27 mouse cellular contexts compared by ENCODE assay signal in genomic region chr1:40272204-40272603, GRCm38 (mm10).
"Had no signal": no experiment of that assay in that cellular context is flagged by ENCODE, and none has a peak within 500 bp of the region (broad histone marks: within the 10 kb centered on the region; RNA-seq: fewer than 3 reads in every experiment).

No protein-coding gene starts in this region.

- DNase-seq: gastrocnemius, adult 2 months; gastrocnemius, postnatal 10 days; gastrocnemius, postnatal 25 days; heart, adult 2 months; heart, postnatal 14 days; heart, postnatal 4 days; kidney, adult 18-20 months; kidney, adult 8-10 months; kidney, postnatal 10 days; kidney, postnatal 25 days; kidney, postnatal 4 days; liver had no signal

- H3K4me2 ChIP-seq: heart, embryonic 11.5 days; heart, embryonic 13.5 days; heart, embryonic 15.5 days; hindbrain, embryonic 12.5 days; hindbrain, embryonic 14.5 days; intestine, embryonic 15.5 days; limb, embryonic 12.5 days; liver, embryonic 11.5 days had no signal

- ATAC-seq: hindbrain, embryonic 16.5 days; inflammation-experienced regulatory T-cells, adult 6 months; intestine, embryonic 15.5 days; intestine, postnatal 0 days had no signal

- H3K4me3 ChIP-seq: gastrocnemius, adult 2 months; heart, adult 2 months; heart, embryonic 13.5 days; heart, embryonic 15.5 days; hindbrain, embryonic 10.5 days; hindbrain, embryonic 12.5 days; intestine, embryonic 15.5 days; layer of hippocampus, adult 2 months; left cerebral cortex, adult 2 months; limb, embryonic 10.5 days; limb, embryonic 12.5 days had no signal

- H3K9me3 ChIP-seq: heart, embryonic 13.5 days; heart, embryonic 15.5 days; hindbrain, embryonic 10.5 days; hindbrain, embryonic 12.5 days; intestine, embryonic 15.5 days; limb, embryonic 10.5 days; limb, embryonic 12.5 days had no signal

- H3K36me3 ChIP-seq: heart, embryonic 15.5 days; hindbrain, embryonic 10.5 days; hindbrain, embryonic 12.5 days; intestine, embryonic 15.5 days; limb, embryonic 10.5 days; limb, embryonic 12.5 days had no signal

- H3K4me1 ChIP-seq: hindbrain, embryonic 10.5 days; hindbrain, embryonic 12.5 days; intestine, embryonic 15.5 days; limb, embryonic 10.5 days had no signal

- H3K27ac ChIP-seq: gastrocnemius, adult 2 months; heart, adult 2 months; heart, embryonic 13.5 days; heart, embryonic 15.5 days; hindbrain, embryonic 10.5 days; hindbrain, embryonic 12.5 days; hindbrain, embryonic 14.5 days; intestine, embryonic 15.5 days; layer of hippocampus, adult 2 months; left cerebral cortex, adult 2 months; limb, embryonic 10.5 days; limb, embryonic 12.5 days had no signal

- H3K9ac ChIP-seq: heart, embryonic 13.5 days; heart, embryonic 15.5 days; hindbrain, embryonic 12.5 days; hindbrain, embryonic 14.5 days; intestine, embryonic 15.5 days; limb, embryonic 12.5 days had no signal

- H3K27me3 ChIP-seq: heart, embryonic 13.5 days; heart, embryonic 15.5 days; intestine, embryonic 15.5 days; limb, embryonic 12.5 days had no signal
